Mouse (Mus musculus) brain, embryonic 14.5 days (tissue): ENCODE measurements around the gene Pgp.

Experiments
- CTCF ChIP-seq: fragments of 200-500 bp; IDR thresholded peaks from 2 replicates; pipeline ENCODE4 v1.5.1; 2012; ENCODE audit warnings: inconsistent platforms, mild to moderate bottlenecking, moderate library complexity, borderline replicate concordance; ENCODE audit not compliant: insufficient read depth, insufficient read length; ENCODE audit errors: extremely low read depth
- POLR2A ChIP-seq: fragments of 200-500 bp; IDR thresholded peaks from 2 replicates; pipeline ENCODE4 v1.6.1; 2012; ENCODE audit warnings: mild to moderate bottlenecking, inconsistent platforms, borderline replicate concordance; ENCODE audit not compliant: poor library complexity, insufficient read depth, insufficient read length, severe bottlenecking; ENCODE audit errors: extremely low read depth

- TF ChIP-seq CTCF = no peak
- no peak for TF ChIP-seq POLR2A
These were observed 7.3 kb upstream of the Pgp start for GRCm38 (mm10) chr17:24462932-24463331.
